Comparison of ENCODE assay signal across 9 mouse cellular contexts in genomic region chr16:8513236-8513906, GRCm38 (mm10). TPM values are rescaled to one million over a fixed set of nuclear protein-coding genes. Genes with fewer than 3 reads are reported as not detected.
DNase-seq lines count a peak whose midpoint lies in the region; ATAC-seq and TF ChIP-seq lines count a peak whose summit lies in the region.
"Had no signal": no experiment of that assay in that cellular context is flagged by ENCODE, and none has a peak within 500 bp of the region (broad histone marks: within the 10 kb centered on the region; RNA-seq: fewer than 3 reads in every experiment).

TSS of gene Abat (plus strand) at chr16:8513429.

- peaks cover 13% of the 10 kb centered on the region for H3K4me1 ChIP-seq in hindbrain, postnatal 0 days (ENCODE audit: insufficient read depth, low read length)

- H3K4me3 ChIP-seq in hindbrain, postnatal 0 days (ENCODE audit: low read length), result peak within 1 kb of the TSS; percentile 56

- H3K36me3 ChIP-seq in hindbrain, postnatal 0 days (ENCODE audit: insufficient read depth, low read length), result no peaks in the 10 kb centered on the region

- H3K4me2 ChIP-seq in hindbrain, postnatal 0 days (ENCODE audit: low read depth, low read length), result peak within 1 kb of the TSS; percentile 77

- peak within 1 kb of the TSS; percentile 84 for H3K27ac ChIP-seq in hindbrain, postnatal 0 days

- peak within 1 kb of the TSS; percentile 65 for H3K9ac ChIP-seq in hindbrain, postnatal 0 days (replicated peaks; ENCODE audit: low read length)

- no peaks in the 10 kb centered on the region for H3K27me3 ChIP-seq in hindbrain, postnatal 0 days (ENCODE audit: insufficient read depth, low read length)

- WGBS in hindbrain, postnatal 0 days, result under 1% methylated on average over 43 of the region's 46 CpGs

- ATAC-seq in activated CD4-positive, CD25-positive, alpha-beta regulatory T cell, adult 4 months, result peak; percentile 93
- ATAC-seq in common myeloid progenitor, adult 5-6 weeks (replicated peaks; ENCODE audit: low read depth, poor library complexity, severe bottlenecking), result peak; percentile 95
- ATAC-seq in hindbrain, postnatal 0 days, result peak; percentile 99

- no peaks in the 10 kb centered on the region for H3K9me3 ChIP-seq in hindbrain, postnatal 0 days (ENCODE audit: low read length)

- DNase-seq in gastrocnemius, postnatal 10 days, result peak; percentile 93
- peak; percentile 97 for DNase-seq in hindbrain, postnatal 0 days (ENCODE audit: low spot score)
- DNase-seq in left cerebral cortex, adult 11 months (ENCODE audit: low spot score), result peak; percentile 93
- DNase-seq in lung, postnatal 25 days (ENCODE audit: low spot score), result peak; percentile 89
- peak; percentile 82 for DNase-seq in retina, postnatal 7 days (ENCODE audit: low read depth, low spot score)
- DNase-seq in urinary bladder, postnatal 10 days (ENCODE audit: low spot score), result peak; percentile 73

- no peak for TF ChIP-seq CTCF in hindbrain, postnatal 0 days (IDR thresholded peaks at IDR 0.05; ENCODE audit: low read depth)

RNA-seq across cellular contexts. Expression of gene Abat, which starts in this region (rescaled TPM):
- polyA plus RNA-seq in activated CD4-positive, CD25-positive, alpha-beta regulatory T cell, adult 4 months (2017; shearing (Covaris generic)), result 1 to 10 TPM; 1.3 TPM
- 0.41 TPM in 1 of 2 replicates, not detected in the other for total RNA-seq in common myeloid progenitor, adult 5-6 weeks (2017)
- 1 to 10 TPM; 6.8 to 7.1 TPM for total RNA-seq in gastrocnemius, postnatal 10 days (2021)
- 149 and 157 TPM in 2 replicates for total RNA-seq in hindbrain, postnatal 0 days (2014; rRNA removed)
- 108 and 111 TPM in 2 replicates for polyA plus RNA-seq in hindbrain, postnatal 0 days (2015; fragmentation: Nextera tagmentation; extraction: Ambion mirVana)
- total RNA-seq: neutrophil, adult 5-6 weeks had no signal

Comparison
In these comparisons a context has a peak if more than half of its experiments do, and no peak if none do; other contexts are left out.
1. Peak in every context shown above with its lines: DNase-seq, ATAC-seq, H3K4me3 ChIP-seq and H3K27ac ChIP-seq.
2. RNA of gene Abat (total RNA-seq): 149 to 157 TPM in hindbrain, postnatal 0 days; 6.8 to 7.1 TPM in gastrocnemius, postnatal 10 days and 0.41 TPM in common myeloid progenitor, adult 5-6 weeks; every median in the first group is over 10 times any median in the second.
3. RNA of gene Abat (polyA plus RNA-seq): 108 to 111 TPM in hindbrain, postnatal 0 days; 1.3 TPM in activated CD4-positive, CD25-positive, alpha-beta regulatory T cell, adult 4 months; every median in the first group is over 10 times any median in the second.
4. Peak in ATAC-seq in common myeloid progenitor, adult 5-6 weeks; RNA of the gene not detected or under 1 TPM.